Mouse (Mus musculus) myocyte (in vitro differentiated cells): ENCODE measurements around the gene Scn11a. TPM values are rescaled to one million over a fixed set of nuclear protein-coding genes. Genes with fewer than 3 reads are reported as not detected.

Source experiments
- H3K27me3 ChIP-seq: one replicate; pipeline ENCODE4 v1.6.1; 2011; ENCODE audit not compliant: control insufficient read depth, insufficient read depth, insufficient read length
- H3K36me3 ChIP-seq: one replicate; pipeline ENCODE4 v1.6.1; 2011; ENCODE audit not compliant: control insufficient read depth, insufficient read depth
- H3K4me2 ChIP-seq: one replicate; pipeline ENCODE4 v1.6.1; 2011; ENCODE audit warnings: low read depth, control low read depth
- H3K4me3 ChIP-seq: one replicate; pipeline ENCODE4 v1.5.1; 2011; ENCODE audit warnings: mild to moderate bottlenecking, control low read depth, moderate library complexity
- H3K79me2 ChIP-seq: one replicate; pipeline ENCODE4 v1.6.1; 2011; ENCODE audit not compliant: control insufficient read depth, insufficient read depth
- H3ac ChIP-seq: one replicate; pipeline ENCODE4 v1.6.1; 2011; ENCODE audit not compliant: control insufficient read depth, insufficient read length
- CEBPB ChIP-seq: IDR thresholded peaks from 2 replicates; pipeline ENCODE4 v1.6.1; 2011; ENCODE audit warnings: mild to moderate bottlenecking, moderate library complexity; ENCODE audit not compliant: poor library complexity, insufficient read depth, severe bottlenecking
- E2F4 ChIP-seq: IDR thresholded peaks from one replicate; pipeline ENCODE4 v1.6.1; 2011; ENCODE audit warnings: mild to moderate bottlenecking, control low read depth, moderate library complexity; ENCODE audit not compliant: insufficient read depth
- MAX ChIP-seq: IDR thresholded peaks from one replicate; pipeline ENCODE4 v1.6.1; 2011; ENCODE audit warnings: low read depth, mild to moderate bottlenecking, control low read depth
- MYOD1 ChIP-seq, 3 experiments: IDR thresholded peaks; one replicate each; pipeline ENCODE4 v1.6.1; 2011; ENCODE audit warnings: control low read depth in 2 of 3, low read depth in 2 of 3, mild to moderate bottlenecking in 2 of 3, moderate library complexity in 1 of 3; ENCODE audit not compliant: insufficient read length in 2 of 3, control insufficient read depth in 1 of 3
- MYOG ChIP-seq, 3 experiments: IDR thresholded peaks; one replicate each; pipeline ENCODE4 v1.6.1; 2011; ENCODE audit warnings: control low read depth in 2 of 3, low read depth in 2 of 3, mild to moderate bottlenecking in 2 of 3; ENCODE audit not compliant: insufficient read length in 2 of 3, control insufficient read depth in 1 of 3, insufficient read depth in 1 of 3
- POLR2A ChIP-seq: IDR thresholded peaks from one replicate; pipeline ENCODE4 v1.6.1; 2011; ENCODE audit warnings: low read depth, mild to moderate bottlenecking, control low read depth, moderate library complexity; ENCODE audit not compliant: insufficient read length
- POLR2AphosphoS2 ChIP-seq: IDR thresholded peaks from one replicate; pipeline ENCODE4 v1.6.1; 2011; ENCODE audit warnings: low read depth, control low read depth; ENCODE audit not compliant: insufficient read length
- REST ChIP-seq: IDR thresholded peaks from one replicate; pipeline ENCODE4 v1.6.1; 2011; ENCODE audit warnings: mild to moderate bottlenecking, control low read depth, moderate library complexity; ENCODE audit not compliant: insufficient read depth, insufficient read length
- SRF ChIP-seq: IDR thresholded peaks from one replicate; pipeline ENCODE4 v1.6.1; 2011; ENCODE audit warnings: low read depth; ENCODE audit not compliant: control insufficient read depth, insufficient read length
- TCF12 ChIP-seq: IDR thresholded peaks from one replicate; pipeline ENCODE4 v1.6.1; 2011; ENCODE audit warnings: mild to moderate bottlenecking, control low read depth; ENCODE audit not compliant: poor library complexity, insufficient read depth, severe bottlenecking
- TCF3 ChIP-seq: IDR thresholded peaks from one replicate; pipeline ENCODE4 v1.6.1; 2011; ENCODE audit warnings: low read depth, control low read depth; ENCODE audit not compliant: insufficient read length
- USF1 ChIP-seq: IDR thresholded peaks from one replicate; pipeline ENCODE4 v1.6.1; 2011; ENCODE audit warnings: low read depth, mild to moderate bottlenecking, control low read depth, moderate library complexity
- polyA plus RNA-seq: library from polyadenylated mRNA; unstranded; fragments of >200 nt; fragmentation: generic; extraction: Trizol; gene quantifications from one replicate; pipeline ENCODE4 v1.2.1, GENCODE M21; 2012; ENCODE audit warnings: missing spikeins

Scn11a gene
- polyA plus RNA-seq, 1 experiment: 0.01 TPM

- H3K79me2 ChIP-seq: no peaks in the 10 kb centered on the region
- H3K36me3 ChIP-seq: no peaks in the 10 kb centered on the region
- H3K4me2 ChIP-seq: no peak overlapping the region
- H3K27me3 ChIP-seq: peaks cover 41% of the 10 kb centered on the region
- H3ac ChIP-seq: no peak overlapping the region
- TF ChIP-seq TCF12 (no peak), SRF (no peak), POLR2AphosphoS2 (no peak), POLR2A (no peak), REST (no peak), TCF3 (no peak), MYOG (IDR thresholded peaks at IDR 0.05; ENCODE audit: control insufficient read depth in 1 of 3, insufficient read depth in 1 of 3, insufficient read length in 2 of 3, low read depth in 2 of 3) (no peak), MYOD1 (IDR thresholded peaks at IDR 0.05; ENCODE audit: control insufficient read depth in 1 of 3, insufficient read length in 2 of 3, low read depth in 2 of 3) (no peak), CEBPB (no peak), E2F4 (no peak), USF1 (no peak), MAX (no peak)
- no peak overlapping the region for H3K4me3 ChIP-seq
Observed at GRCm38 (mm10) chr9:119803169-119803827, 22.0 kb downstream of the Scn11a start.

GRCm38 (mm10) chr9:119801460-119801859 is 23.8 kb downstream of the Scn11a start:
- TF ChIP-seq POLR2AphosphoS2 (no peak), TCF12 (no peak), E2F4 (no peak), CEBPB (no peak), POLR2A (no peak)
- peaks cover 32% of the 10 kb centered on the region for H3K27me3 ChIP-seq
- H3K4me2 ChIP-seq: no peak overlapping the region
- no peak overlapping the region for H3K4me3 ChIP-seq
- no peak overlapping the region for H3ac ChIP-seq
- no peaks in the 10 kb centered on the region for H3K36me3 ChIP-seq
- no peaks in the 10 kb centered on the region for H3K79me2 ChIP-seq

- Histone ChIP-seq H3K79me2 (no peaks in the 10 kb centered on the region), H3K27me3 (peaks cover 15% of the 10 kb centered on the region), H3ac (no peak overlapping the region), H3K4me2 (no peak overlapping the region), H3K4me3 (no peak overlapping the region), H3K36me3 (no peaks in the 10 kb centered on the region)
- TF ChIP-seq E2F4 (no peak), CEBPB (no peak), POLR2AphosphoS2 (no peak), SRF (no peak), REST (no peak), TCF3 (no peak), MYOD1 (IDR thresholded peaks at IDR 0.05; ENCODE audit: control insufficient read depth in 1 of 3, insufficient read length in 2 of 3, low read depth in 2 of 3) (no peak), MAX (no peak), POLR2A (no peak), TCF12 (no peak), MYOG (IDR thresholded peaks at IDR 0.05; ENCODE audit: control insufficient read depth in 1 of 3, insufficient read depth in 1 of 3, insufficient read length in 2 of 3, low read depth in 2 of 3) (no peak), USF1 (no peak)
Observed at GRCm38 (mm10) chr9:119796791-119797190, 28.5 kb downstream of the Scn11a start.

- Histone ChIP-seq H3K4me2 (no peak overlapping the region), H3K4me3 (no peak overlapping the region), H3K79me2 (no peaks in the 10 kb centered on the region), H3K36me3 (no peaks in the 10 kb centered on the region), H3ac (no peak overlapping the region), H3K27me3 (peaks cover 20% of the 10 kb centered on the region)
- no peak for TF ChIP-seq E2F4
- no peak for TF ChIP-seq CEBPB
- no peak for TF ChIP-seq SRF
- TF ChIP-seq TCF3: no peak
- TF ChIP-seq TCF12: no peak
- TF ChIP-seq MYOG (IDR thresholded peaks at IDR 0.05; ENCODE audit: control insufficient read depth in 1 of 3, insufficient read depth in 1 of 3, insufficient read length in 2 of 3, low read depth in 2 of 3): no peak
- no peak for TF ChIP-seq MAX
- TF ChIP-seq REST: no peak
- TF ChIP-seq MYOD1 (IDR thresholded peaks at IDR 0.05; ENCODE audit: control insufficient read depth in 1 of 3, insufficient read length in 2 of 3, low read depth in 2 of 3): no peak
- TF ChIP-seq POLR2AphosphoS2: no peak
- no peak for TF ChIP-seq POLR2A
- no peak for TF ChIP-seq USF1
Observed at GRCm38 (mm10) chr9:119795254-119795912, 29.9 kb downstream of the Scn11a start.

- no peak overlapping the region for H3ac ChIP-seq
- H3K4me2 ChIP-seq: no peak overlapping the region
- TF ChIP-seq SRF (no peak), REST (no peak), TCF3 (no peak), TCF12 (no peak), E2F4 (no peak), MYOG (IDR thresholded peaks at IDR 0.05; ENCODE audit: control insufficient read depth in 1 of 3, insufficient read depth in 1 of 3, insufficient read length in 2 of 3, low read depth in 2 of 3) (no peak)
- H3K36me3 ChIP-seq: no peaks in the 10 kb centered on the region
- H3K79me2 ChIP-seq: no peaks in the 10 kb centered on the region
- peaks cover 24% of the 10 kb centered on the region for H3K27me3 ChIP-seq
- no peak overlapping the region for H3K4me3 ChIP-seq
Observed at GRCm38 (mm10) chr9:119794470-119794869, 30.8 kb downstream of the Scn11a start.
